Mouse (Mus musculus) neural tube, embryonic 15.5 days (tissue): ENCODE data around the gene Smug1. TPM values are rescaled to one million over a fixed set of nuclear protein-coding genes. Genes with fewer than 3 reads are reported as not detected.

Experiments used
- ATAC-seq: fragments of 200-750 bp; cut with Nextera tagmentation; 2 replicates; pipeline ENCODE4 v1.8.0; 2017; ENCODE audit warnings: mild to moderate bottlenecking, moderate TSS enrichment, moderate library complexity; ENCODE audit not compliant: low FRiP score
- H3K27ac ChIP-seq: fragments of 300-500 bp; sonication (generic); replicated peaks from 2 replicates; pipeline ENCODE4 v1.5.1; 2015; ENCODE audit warnings: mild to moderate bottlenecking, inconsistent platforms
- H3K27me3 ChIP-seq: fragments of 300-500 bp; sonication (generic); replicated peaks from 2 replicates; pipeline ENCODE4 v1.6.1; 2015; ENCODE audit warnings: inconsistent platforms
- H3K36me3 ChIP-seq: fragments of 300-500 bp; sonication (generic); 2 replicates; pipeline ENCODE4 v1.6.1; 2015; ENCODE audit warnings: inconsistent platforms
- H3K4me1 ChIP-seq: fragments of 300-500 bp; sonication (generic); 2 replicates; pipeline ENCODE4 v1.6.1; 2015; ENCODE audit warnings: inconsistent platforms
- H3K4me2 ChIP-seq: fragments of 300-500 bp; sonication (generic); 2 replicates; pipeline ENCODE4 v1.6.1; 2015; ENCODE audit warnings: inconsistent platforms, mild to moderate bottlenecking, moderate library complexity
- H3K4me3 ChIP-seq: fragments of 300-500 bp; sonication (generic); replicated peaks from 2 replicates; pipeline ENCODE4 v1.5.1; 2015; ENCODE audit warnings: mild to moderate bottlenecking, inconsistent platforms
- H3K9ac ChIP-seq: fragments of 300-500 bp; sonication (generic); replicated peaks from 2 replicates; pipeline ENCODE4 v1.6.1; 2015; ENCODE audit warnings: mild to moderate bottlenecking, inconsistent platforms
- H3K9me3 ChIP-seq: fragments of 300-500 bp; sonication (generic); replicated peaks from 2 replicates; pipeline ENCODE4 v1.6.1; 2016; ENCODE audit warnings: inconsistent platforms
- WGBS: fragments of 180-500 bp; shearing (Covaris S2); methylation state at CpG from one replicate; pipeline ENCODE4 v1.1.7; 2015; ENCODE audit warnings: mixed read lengths; 5-methylcytosine and 5-hydroxymethylcytosine counted together
- polyA plus RNA-seq: library from polyadenylated mRNA; unstranded; fragments of >200 nt; fragmentation: Nextera tagmentation; extraction: Ambion mirVana; gene quantifications from 2 replicates; pipeline ENCODE4 v1.2.1, GENCODE M21; 2015

The Smug1 gene
- polyA plus RNA-seq, 1 experiment from 2014 or later, result 30.9 TPM

- Histone ChIP-seq H3K9me3 (no peaks in the 10 kb centered on the region), H3K4me2 (no peak overlapping the region), H3K27me3 (no peaks in the 10 kb centered on the region), H3K9ac (no peak overlapping the region), H3K27ac (peak overlapping the region; percentile 6; the same call in 1 of the 2 replicates), H3K4me3 (no peak overlapping the region), H3K36me3 (no peaks in the 10 kb centered on the region), H3K4me1 (peaks cover 35% of the 10 kb centered on the region)
- no peak for ATAC-seq
- WGBS, result 54% methylated on average over 5 of the region's 5 CpGs
Observed at GRCm38 (mm10) chr15:103115726-103116125, 51.2 kb downstream of the Smug1 start.

GRCm38 (mm10) chr15:103115256-103115655 is 51.6 kb downstream of the Smug1 start:
- WGBS, result 11% methylated on average over 9 of the region's 9 CpGs
- no peaks in the 10 kb centered on the region for H3K9me3 ChIP-seq
- no peaks in the 10 kb centered on the region for H3K36me3 ChIP-seq
- H3K27me3 ChIP-seq, result no peaks in the 10 kb centered on the region
- H3K9ac ChIP-seq, result no peak overlapping the region
- peak; percentile 40 for ATAC-seq
- H3K27ac ChIP-seq, result peak overlapping the region; percentile 33; the same call in 1 of the 2 replicates
- peaks cover 31% of the 10 kb centered on the region for H3K4me1 ChIP-seq
- peak overlapping the region; percentile 3; the same call in 1 of the 2 replicates for H3K4me2 ChIP-seq
- H3K4me3 ChIP-seq, result no peak overlapping the region

- no peak for ATAC-seq
- H3K9ac ChIP-seq, result no peak overlapping the region
- 78% methylated on average over 6 of the region's 6 CpGs for WGBS
Observed at GRCm38 (mm10) chr15:103113077-103113476, 53.8 kb downstream of the Smug1 start.

GRCm38 (mm10) chr15:103112309-103112708 is 54.6 kb downstream of the Smug1 start:
- Histone ChIP-seq H3K9me3 (no peaks in the 10 kb centered on the region), H3K9ac (no peak overlapping the region), H3K27me3 (no peaks in the 10 kb centered on the region), H3K36me3 (no peaks in the 10 kb centered on the region), H3K4me1 (peaks cover 47% of the 10 kb centered on the region), H3K27ac (no peak overlapping the region), H3K4me3 (no peak overlapping the region), H3K4me2 (no peak overlapping the region)
- ATAC-seq, result no peak
- WGBS, result 69% methylated on average over 2 of the region's 2 CpGs

More at GRCm38 (mm10) chr15:103113077-103113476, 53.8 kb downstream of the Smug1 start:
- Histone ChIP-seq H3K4me2 (no peak overlapping the region), H3K27me3 (no peaks in the 10 kb centered on the region), H3K9me3 (no peaks in the 10 kb centered on the region), H3K4me1 (peaks cover 39% of the 10 kb centered on the region), H3K4me3 (no peak overlapping the region), H3K27ac (no peak overlapping the region), H3K36me3 (no peaks in the 10 kb centered on the region)

- Histone ChIP-seq H3K4me1 (peaks cover 48% of the 10 kb centered on the region), H3K36me3 (no peaks in the 10 kb centered on the region), H3K27me3 (no peaks in the 10 kb centered on the region), H3K9me3 (no peaks in the 10 kb centered on the region), H3K4me2 (no peak overlapping the region), H3K4me3 (no peak overlapping the region), H3K9ac (no peak overlapping the region), H3K27ac (no peak overlapping the region)
- no peak for ATAC-seq
- WGBS, result 40% methylated on average over 4 of the region's 4 CpGs
Observed at GRCm38 (mm10) chr15:103109940-103110339, 57.0 kb downstream of the Smug1 start.

- peaks cover 58% of the 10 kb centered on the region for H3K4me1 ChIP-seq
- 0 out of 2 replicates have a peak overlapping the region, but pooled peaks have one; percentile 8 for H3K9ac ChIP-seq
- no peak for ATAC-seq
- 0 out of 2 replicates have a peak overlapping the region, but pooled peaks have one; percentile 0 for H3K4me2 ChIP-seq
- no peaks in the 10 kb centered on the region for H3K9me3 ChIP-seq
- H3K36me3 ChIP-seq, result no peaks in the 10 kb centered on the region
- H3K27ac ChIP-seq, result peak overlapping the region; percentile 69
- WGBS, result 44% methylated on average over 8 of the region's 8 CpGs
- no peaks in the 10 kb centered on the region for H3K27me3 ChIP-seq
- no peak overlapping the region for H3K4me3 ChIP-seq
Observed at GRCm38 (mm10) chr15:103108066-103108676, 58.7 kb downstream of the Smug1 start.

- Histone ChIP-seq H3K9me3 (no peaks in the 10 kb centered on the region), H3K9ac (no peak overlapping the region), H3K4me2 (peak overlapping the region; percentile 26), H3K27ac (peak overlapping the region; percentile 69), H3K4me1 (peaks cover 77% of the 10 kb centered on the region), H3K36me3 (no peaks in the 10 kb centered on the region), H3K4me3 (no peak overlapping the region), H3K27me3 (no peaks in the 10 kb centered on the region)
- WGBS, result 6% methylated on average over 2 of the region's 2 CpGs
- ATAC-seq, result no peak
Observed at GRCm38 (mm10) chr15:103106201-103106600, 60.7 kb downstream of the Smug1 start.

Other genes starting within 250 kb of the Smug1 start
- 5.7 and 9.3 TPM in 2 replicates for gene Hoxc13, start 246.0 kb downstream of the Smug1 start, polyA plus RNA-seq
- 12.7 and 19.7 TPM in 2 replicates for gene Hoxc12, start 230.3 kb downstream of the Smug1 start, polyA plus RNA-seq
- 2.1 and 5.6 TPM in 2 replicates for gene Hoxc11, start 212.7 kb downstream of the Smug1 start, polyA plus RNA-seq
- gene Hoxc10, start 200.3 kb downstream of the Smug1 start, polyA plus RNA-seq, result 51.3 and 71.0 TPM in 2 replicates
- 14.6 and 20.7 TPM in 2 replicates for gene Hoxc5, start 199.6 kb downstream of the Smug1 start, polyA plus RNA-seq
- gene Hoxc9, start 190.7 kb downstream of the Smug1 start, polyA plus RNA-seq, result 19.7 and 30.9 TPM in 2 replicates
- 56.5 and 108 TPM in 2 replicates for gene Hoxc8, start 176.5 kb downstream of the Smug1 start, polyA plus RNA-seq
- gene Hoxc6, start 168.8 kb downstream of the Smug1 start, polyA plus RNA-seq, result 23.4 and 35.1 TPM in 2 replicates
- 26.7 and 48.6 TPM in 2 replicates for gene Hoxc4, start 148.2 kb downstream of the Smug1 start, polyA plus RNA-seq
- 102 and 107 TPM in 2 replicates for gene Cbx5, start 72.7 kb upstream of the Smug1 start, polyA plus RNA-seq
- 582 and 600 TPM in 2 replicates for gene Hnrnpa1, start 73.3 kb upstream of the Smug1 start, polyA plus RNA-seq
- 0.99 and 4.6 TPM in 2 replicates for gene Nfe2, start 91.3 kb upstream of the Smug1 start, polyA plus RNA-seq
- 190 and 207 TPM in 2 replicates for gene Copz1, start 105.6 kb upstream of the Smug1 start, polyA plus RNA-seq
- 0.33 and 0.60 TPM in 2 replicates for gene Gpr84, start 143.5 kb upstream of the Smug1 start, polyA plus RNA-seq
- 18.6 and 19.9 TPM in 2 replicates for gene Zfp385a, start 173.0 kb upstream of the Smug1 start, polyA plus RNA-seq
- 7.2 and 12.7 TPM in 2 replicates for gene Itga5, start 199.7 kb upstream of the Smug1 start, polyA plus RNA-seq